Mouse (Mus musculus): ENCODE data around the gene Tesk1.

GRCm38 (mm10) chr4:43496587-43496986 lies 54.8 kb downstream of the Tesk1 start:
- no peak for TF ChIP-seq CTCF (IDR thresholded peaks at IDR 0.05; ENCODE audit: borderline replicate concordance, extremely low read depth, insufficient read depth, insufficient read length)
- no peak for TF ChIP-seq POLR2A (IDR thresholded peaks at IDR 0.05; ENCODE audit: borderline replicate concordance, extremely low read depth, insufficient read depth, insufficient read length, poor library complexity, severe bottlenecking)

Data from brain, embryonic 14.5 days (tissue).